Mouse (Mus musculus) MEL (cell line): ENCODE measurements around the gene Pld5. TPM values are rescaled to one million over a fixed set of nuclear protein-coding genes. Genes with fewer than 3 reads are reported as not detected.

ENCODE experiments used
- DNase-seq: peaks from one replicate; pipeline ENCODE4 v3.0.0; 2011; ENCODE audit warnings: low read depth, low spot score
- H3K27ac ChIP-seq: 2 replicates; pipeline ENCODE4 v1.5.1; 2012; ENCODE audit warnings: low read depth, mild to moderate bottlenecking, control low read depth, low read length, moderate library complexity; ENCODE audit not compliant: control insufficient read depth
- H3K27me3 ChIP-seq, 2 experiments: fragments of 150-350 bp in 1 of 2; sonication (generic) in 1 of 2; 2 replicates each; pipeline ENCODE4 v1.6.1; 2012; ENCODE audit warnings: low read length in 2 of 2, mild to moderate bottlenecking in 2 of 2, improper control_type of control experiment in 1 of 2, moderate library complexity in 1 of 2; ENCODE audit not compliant: insufficient read depth in 2 of 2, control insufficient read depth in 1 of 2
- H3K36me3 ChIP-seq, 2 experiments: 2 replicates each; pipeline ENCODE4 v1.6.1; 2012 to 2014; ENCODE audit warnings: low read length in 2 of 2, improper control_type of control experiment in 1 of 2, inconsistent platforms in 1 of 2, mild to moderate bottlenecking in 1 of 2; ENCODE audit not compliant: insufficient read depth in 2 of 2, control insufficient read depth in 1 of 2
- H3K4me1 ChIP-seq, 2 experiments: fragments of 150-350 bp in 1 of 2; sonication (generic) in 1 of 2; 2 replicates each; pipeline ENCODE4 v1.6.1; 2012; ENCODE audit warnings: low read length in 2 of 2, improper control_type of control experiment in 1 of 2, mild to moderate bottlenecking in 1 of 2; ENCODE audit not compliant: insufficient read depth in 2 of 2, control insufficient read depth in 1 of 2
- H3K4me3 ChIP-seq, 2 experiments: fragments of 150-350 bp in 1 of 2; sonication (generic) in 1 of 2; 2 replicates each; pipeline ENCODE4 v1.5.1; 2012; ENCODE audit warnings: low read depth in 2 of 2, low read length in 2 of 2, mild to moderate bottlenecking in 2 of 2, moderate library complexity in 2 of 2, control low read depth in 1 of 2, improper control_type of control experiment in 1 of 2; ENCODE audit not compliant: control insufficient read depth in 1 of 2, insufficient read depth in 1 of 2
- H3K79me2 ChIP-seq: 2 replicates; pipeline ENCODE4 v1.6.1; 2012; ENCODE audit warnings: mild to moderate bottlenecking, low read length, moderate library complexity; ENCODE audit not compliant: control insufficient read depth, poor library complexity, insufficient read depth
- H3K9ac ChIP-seq: 2 replicates; pipeline ENCODE4 v1.6.1; 2012; ENCODE audit warnings: low read depth, mild to moderate bottlenecking, control low read depth, low read length, moderate library complexity; ENCODE audit not compliant: control insufficient read depth, poor library complexity, severe bottlenecking
- H3K9me3 ChIP-seq: fragments of 150-350 bp; sonication (generic); replicated peaks from 2 replicates; pipeline ENCODE4 v1.6.1; 2012; ENCODE audit warnings: mild to moderate bottlenecking, low read length, improper control_type of control experiment, moderate library complexity; ENCODE audit not compliant: insufficient read depth
- CTCF ChIP-seq, 3 experiments: IDR thresholded peaks in 2 of 3; conservative IDR thresholded peaks in 1 of 3; 2 replicates each; pipeline ENCODE4 v1.5.1; 2011 to 2012; ENCODE audit warnings: low read length in 3 of 3, low read depth in 2 of 3, mild to moderate bottlenecking in 2 of 3, improper control_type of control experiment in 1 of 3, inconsistent platforms in 1 of 3, mixed read lengths in 1 of 3, moderate library complexity in 1 of 3; ENCODE audit not compliant: control insufficient read depth in 1 of 3, insufficient read depth in 1 of 3, poor library complexity in 1 of 3, severe bottlenecking in 1 of 3
- EP300 ChIP-seq, 2 experiments: IDR thresholded peaks; 2 replicates each; pipeline ENCODE4 v1.6.1; 2011; ENCODE audit warnings: improper control_type of control experiment in 2 of 2, low read length in 2 of 2, low read depth in 1 of 2, mild to moderate bottlenecking in 1 of 2
- ETS1 ChIP-seq: IDR thresholded peaks from 2 replicates; pipeline ENCODE4 v1.6.1; 2012; ENCODE audit warnings: low read depth, mild to moderate bottlenecking, inconsistent platforms, low read length, improper control_type of control experiment, moderate library complexity
- GATA1 ChIP-seq: IDR thresholded peaks from 2 replicates; pipeline ENCODE4 v1.6.1; 2011; ENCODE audit warnings: low read depth, low read length, improper control_type of control experiment
- JUND ChIP-seq: IDR thresholded peaks from 2 replicates; pipeline ENCODE4 v1.6.1; 2011; ENCODE audit warnings: low read depth, mild to moderate bottlenecking, improper control_type of control experiment, low read length
- KAT2A ChIP-seq: conservative IDR thresholded peaks from 2 replicates; pipeline ENCODE4 v1.6.1; 2012; ENCODE audit warnings: low read depth, low read length, improper control_type of control experiment, inconsistent platforms
- MAX ChIP-seq: IDR thresholded peaks from 2 replicates; pipeline ENCODE4 v1.6.1; 2011; ENCODE audit warnings: low read length, improper control_type of control experiment
- MAZ ChIP-seq: IDR thresholded peaks from 2 replicates; pipeline ENCODE4 v1.6.1; 2012; ENCODE audit warnings: low read depth, mild to moderate bottlenecking, inconsistent platforms, low read length, improper control_type of control experiment
- MXI1 ChIP-seq: IDR thresholded peaks from 2 replicates; pipeline ENCODE4 v1.6.1; 2011; ENCODE audit warnings: mild to moderate bottlenecking, low read depth, low read length, improper control_type of control experiment
- MYB ChIP-seq: IDR thresholded peaks from 2 replicates; pipeline ENCODE4 v1.6.1; 2011; ENCODE audit warnings: mild to moderate bottlenecking, low read depth, low read length, improper control_type of control experiment
- POLR2AphosphoS2 ChIP-seq: IDR thresholded peaks from 2 replicates; pipeline ENCODE4 v1.6.1; 2011; ENCODE audit warnings: low read length, improper control_type of control experiment
- RAD21 ChIP-seq: IDR thresholded peaks from 2 replicates; pipeline ENCODE4 v1.6.1; 2011; ENCODE audit warnings: mild to moderate bottlenecking, low read depth, low read length, improper control_type of control experiment
- RCOR1 ChIP-seq: IDR thresholded peaks from 2 replicates; pipeline ENCODE4 v1.6.1; 2012; ENCODE audit warnings: low read depth, mild to moderate bottlenecking, inconsistent platforms, low read length, improper control_type of control experiment
- SIN3A ChIP-seq: IDR thresholded peaks from 2 replicates; pipeline ENCODE4 v1.6.1; 2012; ENCODE audit warnings: low read length, improper control_type of control experiment, inconsistent platforms
- SMC3 ChIP-seq: IDR thresholded peaks from 2 replicates; pipeline ENCODE4 v1.6.1; 2011; ENCODE audit warnings: low read depth, low read length, improper control_type of control experiment
- TCF12 ChIP-seq: IDR thresholded peaks from 2 replicates; pipeline ENCODE4 v1.6.1; 2014; ENCODE audit warnings: low read depth, mild to moderate bottlenecking, inconsistent platforms, low read length, improper control_type of control experiment, moderate library complexity
- ZNF384 ChIP-seq: IDR thresholded peaks from 2 replicates; pipeline ENCODE4 v1.6.1; 2012; ENCODE audit warnings: low read depth, mild to moderate bottlenecking, inconsistent platforms, low read length, improper control_type of control experiment
- polyA plus RNA-seq, 2 experiments: library from polyadenylated mRNA; stranded (reverse) in 1 of 2; unstranded in 1 of 2; fragments of >175 nt in 1 of 2; fragments of >200 nt in 1 of 2; gene quantifications; 2 replicates each; pipeline versions ENCODE4 v1.2.1 to v1.2.4; 2012; ENCODE audit warnings: low replicate concordance in 2 of 2, low read depth in 1 of 2; ENCODE audit not compliant: insufficient read length in 2 of 2, insufficient read depth in 1 of 2, missing spikeins in 1 of 2
- total RNA-seq: library from RNA; depleted of rRNA; stranded (reverse); fragments of 300-350 nt; gene quantifications from 2 replicates; pipeline ENCODE4 v1.2.3, GENCODE M21; 2012

Gene Pld5
- total and polyA plus RNA-seq, 3 experiments: 0.01 TPM; not detected in 2

DNA sequence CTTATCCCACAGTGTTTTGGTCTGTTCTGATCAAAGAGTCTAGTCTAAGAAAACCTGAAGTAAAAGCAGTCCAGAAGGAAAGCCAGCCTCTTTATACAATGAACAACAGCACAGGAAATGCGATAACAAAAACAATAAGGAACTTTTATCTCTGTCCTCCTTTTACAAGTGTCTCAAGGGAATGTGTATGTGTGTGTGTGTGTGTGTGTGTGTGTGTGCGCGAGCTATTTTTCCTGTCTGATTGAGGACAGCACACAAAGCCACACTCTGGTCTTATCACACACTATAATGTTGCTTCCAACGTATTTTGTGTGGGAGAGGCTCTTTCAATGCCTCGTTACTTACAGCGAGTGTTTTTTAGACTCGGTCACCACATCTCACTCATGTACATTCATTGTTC lies 196.7 kb downstream of the Pld5 start (continued):
- TF ChIP-seq ETS1: peak; percentile 93

- H3K4me3 ChIP-seq: no peak overlapping the region
- H3K9me3 ChIP-seq: no peaks in the 10 kb centered on the region
- H3K79me2 ChIP-seq: no peaks in the 10 kb centered on the region
- DNase-seq: peak; percentile 69
- H3K36me3 ChIP-seq: peaks cover 0 to 53% of the 10 kb centered on the region in 2 experiments; a peak in 2 of 4 replicates
- H3K9ac ChIP-seq: no peak overlapping the region
- H3K4me1 ChIP-seq: peaks cover 23 to 46% of the 10 kb centered on the region in 2 experiments
- peak overlapping the region; percentile 46 for H3K27ac ChIP-seq
- no peaks in the 10 kb centered on the region for H3K27me3 ChIP-seq
- peak; percentile 50; the same call in 1 of the 2 replicates for TF ChIP-seq ETS1
- no peak for TF ChIP-seq TCF12
- TF ChIP-seq SMC3: no peak
- peak; percentile 31 to 43; a peak in 3 of 4 replicates for TF ChIP-seq EP300 (IDR thresholded peaks at IDR 0.05; ENCODE audit: low read depth in 1 of 2, low read length in 2 of 2)
- TF ChIP-seq JUND: peak; percentile 78; the same call in 1 of the 2 replicates
- TF ChIP-seq MAX: no peak
- no peak for TF ChIP-seq CTCF (IDR thresholded peaks at IDR 0.05 in 2 of 3, conservative IDR thresholded peaks at IDR 0.05 in 1 of 3; ENCODE audit: control insufficient read depth in 1 of 3, insufficient read depth in 1 of 3, low read depth in 2 of 3, low read length in 3 of 3, poor library complexity in 1 of 3, severe bottlenecking in 1 of 3)
Observed at GRCm38 (mm10) chr1:176076799-176077198, 198.3 kb downstream of the Pld5 start.

GRCm38 (mm10) chr1:176075810-176076209 lies 199.3 kb downstream of the Pld5 start:
- Histone ChIP-seq H3K9me3 (no peaks in the 10 kb centered on the region), H3K4me1 (peaks cover 23 to 46% of the 10 kb centered on the region in 2 experiments), H3K79me2 (no peaks in the 10 kb centered on the region), H3K4me3 (no peak overlapping the region), H3K9ac (no peak overlapping the region), H3K27me3 (no peaks in the 10 kb centered on the region), H3K36me3 (peaks cover 0 to 53% of the 10 kb centered on the region in 2 experiments; a peak in 2 of 4 replicates), H3K27ac (peak overlapping the region; percentile 37)
- no peak for DNase-seq
- TF ChIP-seq JUND (no peak), EP300 (IDR thresholded peaks at IDR 0.05; ENCODE audit: low read depth in 1 of 2, low read length in 2 of 2) (no peak), RAD21 (no peak), MAZ (no peak), MYB (no peak), KAT2A (no peak), GATA1 (no peak)

DNA sequence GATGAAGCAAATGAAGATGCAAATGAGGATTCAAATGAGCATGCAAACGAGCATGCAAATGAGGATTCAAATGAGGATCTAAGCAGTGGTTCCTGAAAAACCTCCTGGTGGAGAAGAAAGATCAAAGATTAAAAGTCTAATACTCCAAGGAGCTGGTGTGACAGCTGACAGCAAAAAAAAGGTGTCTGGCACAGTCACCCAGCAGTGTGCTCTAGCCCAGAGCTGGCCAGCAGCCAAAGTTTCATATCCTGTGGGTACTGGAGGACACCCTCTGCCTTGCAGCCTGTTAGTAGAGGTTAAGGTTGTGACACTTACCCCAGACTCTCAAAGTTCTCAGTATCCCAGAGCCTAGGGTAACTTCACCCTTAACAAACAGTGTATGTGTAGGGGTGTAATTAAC lies 199.7 kb downstream of the Pld5 start:
- no peak overlapping the region for H3K9ac ChIP-seq
- H3K79me2 ChIP-seq: no peaks in the 10 kb centered on the region
- no peaks in the 10 kb centered on the region for H3K9me3 ChIP-seq
- H3K27me3 ChIP-seq: no peaks in the 10 kb centered on the region
- peaks cover 22 to 46% of the 10 kb centered on the region in 2 experiments for H3K4me1 ChIP-seq
- H3K36me3 ChIP-seq: peaks cover 0 to 52% of the 10 kb centered on the region in 2 experiments; a peak in 2 of 4 replicates
- peak overlapping the region in 1 of 2 experiments; percentile 8; a peak in 1 of 4 replicates for H3K4me3 ChIP-seq
- TF ChIP-seq MXI1 (no peak), EP300 (IDR thresholded peaks at IDR 0.05; ENCODE audit: low read depth in 1 of 2, low read length in 2 of 2) (peak; percentile 31 to 45; a peak in 3 of 4 replicates), SIN3A (peak; percentile 49; the same call in 1 of the 2 replicates), ETS1 (peak; percentile 90), RCOR1 (0 out of 2 replicates have a peak, but pooled peaks have one; percentile 17), ZNF384 (peak; percentile 85), POLR2AphosphoS2 (no peak)
- DNase-seq: peak; percentile 82
- peak overlapping the region; percentile 37 for H3K27ac ChIP-seq
